Mouse (Mus musculus) C2C12 (cell line): ENCODE data around the gene Rbbp7. TPM values are rescaled to one million over a fixed set of nuclear protein-coding genes. Genes with fewer than 3 reads are reported as not detected.
"Not testable (repeated sequence)": the region's sequence is repeated elsewhere in the genome, so short reads cannot be mapped to it uniquely, and the experiment has no call there.

Experiments
- H3K27me3 ChIP-seq: one replicate; pipeline ENCODE4 v1.6.1; 2011; ENCODE audit not compliant: control insufficient read depth, insufficient read depth, insufficient read length
- H3K36me3 ChIP-seq: one replicate; pipeline ENCODE4 v1.6.1; 2011; ENCODE audit not compliant: control insufficient read depth, insufficient read depth
- H3K4me3 ChIP-seq: one replicate; pipeline ENCODE4 v1.5.1; 2011; ENCODE audit warnings: mild to moderate bottlenecking, control low read depth; ENCODE audit not compliant: poor library complexity, insufficient read depth, severe bottlenecking
- H3K79me2 ChIP-seq: one replicate; pipeline ENCODE4 v1.6.1; 2011; ENCODE audit not compliant: control insufficient read depth, insufficient read depth
- H3K79me3 ChIP-seq: one replicate; pipeline ENCODE4 v1.6.1; 2011; ENCODE audit warnings: low read depth, control low read depth
- H3ac ChIP-seq: one replicate; pipeline ENCODE3; 2011; ENCODE audit warnings: low read depth; ENCODE audit not compliant: control insufficient read depth, insufficient read length
- CEBPB ChIP-seq: IDR thresholded peaks from one replicate; pipeline ENCODE4 v1.6.1; 2011; ENCODE audit warnings: low read depth, mild to moderate bottlenecking, control low read depth, moderate library complexity
- CTCF ChIP-seq: IDR thresholded peaks from one replicate; pipeline ENCODE4 v1.5.1; 2011; ENCODE audit not compliant: control insufficient read depth, insufficient read depth, insufficient read length
- FOSL1 ChIP-seq: IDR thresholded peaks from one replicate; pipeline ENCODE4 v1.8.0; 2011; ENCODE audit warnings: mild to moderate bottlenecking, low read length; ENCODE audit not compliant: poor library complexity, insufficient read depth, severe bottlenecking
- MAX ChIP-seq: IDR thresholded peaks from one replicate; pipeline ENCODE4 v1.6.1; 2011; ENCODE audit warnings: mild to moderate bottlenecking, control low read depth
- MYOD1 ChIP-seq: IDR thresholded peaks from one replicate; pipeline ENCODE4 v1.6.1; 2011; ENCODE audit warnings: low read depth; ENCODE audit not compliant: control insufficient read depth, insufficient read length
- MYOG ChIP-seq: IDR thresholded peaks from one replicate; pipeline ENCODE4 v1.6.1; 2011; ENCODE audit not compliant: control insufficient read depth, insufficient read length; ENCODE audit errors: extremely low read depth
- USF1 ChIP-seq: IDR thresholded peaks from one replicate; pipeline ENCODE4 v1.6.1; 2011; ENCODE audit warnings: low read depth, mild to moderate bottlenecking, control low read depth, moderate library complexity
- polyA plus RNA-seq: library from polyadenylated mRNA; unstranded; fragments of >200 nt; fragmentation: generic; extraction: Trizol; gene quantifications from one replicate; pipeline ENCODE4 v1.2.1, GENCODE M21; 2012; ENCODE audit warnings: missing spikeins

Rbbp7 gene
- polyA plus RNA-seq, 1 experiment, result 176 TPM

DNA sequence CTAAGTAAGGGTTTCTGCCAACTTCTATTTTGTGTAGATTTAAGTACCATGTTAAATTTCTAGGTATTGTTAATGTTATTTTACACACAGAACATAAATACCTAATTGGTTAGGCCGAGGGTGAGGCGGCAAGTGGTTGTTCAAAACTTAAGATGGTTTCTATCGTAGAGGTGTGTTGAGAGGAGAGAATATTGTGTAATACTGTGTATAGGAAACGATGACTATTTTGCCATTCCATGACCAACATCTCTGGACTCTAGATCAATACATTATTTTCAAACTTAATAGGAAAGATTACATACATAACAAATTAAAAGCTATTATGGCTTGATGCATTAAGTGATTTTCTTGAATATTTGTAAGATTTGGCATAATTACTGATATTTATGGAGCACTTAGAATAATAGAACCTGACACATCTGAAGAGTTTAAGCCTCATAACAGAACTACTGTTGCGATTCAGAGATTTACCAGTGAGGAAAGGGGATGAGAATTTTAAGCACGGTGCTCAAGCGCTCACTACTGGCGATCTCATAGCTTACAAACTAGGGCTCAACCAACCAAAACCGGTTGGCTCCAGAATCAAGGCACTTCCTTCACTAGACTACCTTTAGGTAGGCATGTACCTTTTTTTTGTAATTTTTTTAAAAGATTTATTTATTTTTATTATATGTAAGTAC lies 1.7 kb downstream of the Rbbp7 start:
- H3K27me3 ChIP-seq, result no peaks in the 10 kb centered on the region
- peaks cover 53% of the 10 kb centered on the region for H3K79me3 ChIP-seq
- peaks cover 60% of the 10 kb centered on the region for H3K79me2 ChIP-seq
- H3K4me3 ChIP-seq, result peak overlapping the region; percentile 59
- TF ChIP-seq FOSL1 (no peak), MAX (no peak)
- no peak overlapping the region for H3ac ChIP-seq
- H3K36me3 ChIP-seq, result peaks cover 18% of the 10 kb centered on the region

DNA sequence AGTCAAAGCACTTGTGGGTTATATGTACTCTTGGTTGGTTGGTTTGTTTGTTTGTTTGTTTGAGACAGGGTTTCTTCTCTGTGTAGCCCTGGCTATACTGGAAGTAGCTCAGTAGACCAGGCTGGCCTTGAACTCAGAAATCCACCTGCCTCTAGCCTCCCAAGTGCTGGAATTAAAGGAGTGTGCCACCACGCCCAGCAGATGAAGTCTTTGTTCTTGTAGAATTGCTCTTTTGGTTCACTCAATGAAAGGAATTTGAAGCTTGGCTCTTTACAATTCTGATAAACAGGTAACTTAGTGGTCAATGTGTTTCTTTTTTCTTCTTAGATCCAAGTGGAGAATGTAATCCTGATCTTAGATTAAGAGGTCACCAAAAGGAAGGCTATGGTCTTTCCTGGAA lies 10.5 kb downstream of the Rbbp7 start:
- H3ac ChIP-seq, result no peak overlapping the region
- H3K79me2 ChIP-seq, result peaks cover 76% of the 10 kb centered on the region
- no peaks in the 10 kb centered on the region for H3K27me3 ChIP-seq
- TF ChIP-seq CEBPB (no peak), MYOD1 (no peak)
- H3K36me3 ChIP-seq, result peaks cover 60% of the 10 kb centered on the region
- peaks cover 43% of the 10 kb centered on the region for H3K79me3 ChIP-seq
- H3K4me3 ChIP-seq, result no peak overlapping the region

DNA sequence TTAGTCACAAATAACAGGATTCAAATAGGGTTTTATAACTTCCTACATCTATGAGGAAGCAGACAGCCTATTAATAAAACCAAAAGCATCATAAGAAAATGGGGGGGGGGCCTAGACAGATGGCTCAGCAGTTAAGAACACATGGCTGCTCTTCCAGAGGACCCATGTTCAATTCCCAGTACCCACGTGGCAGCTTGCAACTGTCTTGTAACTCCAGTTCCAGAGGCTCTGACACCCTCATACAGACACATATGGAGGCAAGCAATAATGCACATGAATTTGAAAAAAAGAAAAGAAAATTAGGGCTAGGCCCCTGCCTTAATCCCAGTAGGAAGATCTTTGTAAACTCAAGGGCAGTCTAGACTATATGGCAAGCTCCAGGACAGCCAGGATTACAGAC lies 28.2 kb downstream of the Rbbp7 start:
- H3K36me3 ChIP-seq, result peaks cover 41% of the 10 kb centered on the region
- no peak overlapping the region for H3K4me3 ChIP-seq
- H3K27me3 ChIP-seq, result no peaks in the 10 kb centered on the region
- no peaks in the 10 kb centered on the region for H3K79me2 ChIP-seq
- no peaks in the 10 kb centered on the region for H3K79me3 ChIP-seq
- H3ac ChIP-seq, result no peak overlapping the region
- TF ChIP-seq CEBPB, result no peak
- no peak for TF ChIP-seq USF1
- no peak for TF ChIP-seq CTCF
- TF ChIP-seq MYOG, result no peak
- no peak for TF ChIP-seq MAX
- no peak for TF ChIP-seq FOSL1
- TF ChIP-seq MYOD1, result no peak

DNA sequence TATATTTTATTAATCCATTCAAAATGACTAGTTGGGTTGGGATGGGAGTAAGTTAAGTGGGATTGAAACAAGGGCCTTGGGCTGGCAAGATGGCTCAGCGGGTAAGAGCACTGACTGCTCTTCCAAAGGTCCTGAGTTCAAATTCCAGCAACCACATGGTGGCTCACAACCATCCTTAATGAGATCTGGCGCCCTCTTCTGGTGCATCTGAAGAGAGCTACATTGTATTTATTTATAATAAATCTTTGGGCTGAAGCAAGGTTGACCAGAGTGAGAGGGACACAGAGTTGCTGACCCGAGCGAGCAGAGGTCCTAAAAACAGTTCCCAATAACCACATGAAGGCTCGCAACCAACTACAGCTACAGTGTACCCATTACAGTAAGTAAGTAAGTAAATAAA lies 31.2 kb downstream of the Rbbp7 start:
- not testable (repeated sequence) for H3K4me3 ChIP-seq, H3K79me3 ChIP-seq, H3K27me3 ChIP-seq, H3K79me2 ChIP-seq, H3ac ChIP-seq
- peaks cover 24% of the 10 kb centered on the region for H3K36me3 ChIP-seq

DNA sequence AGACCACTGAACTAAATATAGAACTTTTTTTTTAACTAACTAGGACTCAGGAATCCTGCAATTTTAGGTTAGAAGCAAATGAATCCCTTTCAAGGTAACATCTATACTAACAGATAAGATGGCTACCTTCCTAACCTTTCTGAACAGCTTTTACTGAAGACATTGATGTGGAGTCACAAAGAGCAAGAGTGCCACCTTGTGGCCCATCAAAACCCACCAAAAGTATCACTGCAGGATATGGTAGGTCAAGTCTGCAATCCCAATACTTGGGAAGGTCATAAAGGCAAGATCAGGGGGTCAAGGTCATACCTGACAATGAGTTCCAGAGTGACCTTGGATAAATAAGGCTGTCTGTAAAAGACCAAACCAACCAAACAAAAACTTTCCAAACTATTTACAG lies 40.2 kb downstream of the Rbbp7 start:
- Histone ChIP-seq H3K36me3 (no peaks in the 10 kb centered on the region), H3ac (no peak overlapping the region), H3K79me3 (no peaks in the 10 kb centered on the region), H3K4me3 (no peak overlapping the region), H3K79me2 (no peaks in the 10 kb centered on the region), H3K27me3 (no peaks in the 10 kb centered on the region)
- TF ChIP-seq MAX, result no peak
- TF ChIP-seq CEBPB, result no peak
- TF ChIP-seq MYOD1, result no peak
- TF ChIP-seq USF1, result no peak
- no peak for TF ChIP-seq CTCF
- no peak for TF ChIP-seq FOSL1
- TF ChIP-seq MYOG, result no peak

DNA sequence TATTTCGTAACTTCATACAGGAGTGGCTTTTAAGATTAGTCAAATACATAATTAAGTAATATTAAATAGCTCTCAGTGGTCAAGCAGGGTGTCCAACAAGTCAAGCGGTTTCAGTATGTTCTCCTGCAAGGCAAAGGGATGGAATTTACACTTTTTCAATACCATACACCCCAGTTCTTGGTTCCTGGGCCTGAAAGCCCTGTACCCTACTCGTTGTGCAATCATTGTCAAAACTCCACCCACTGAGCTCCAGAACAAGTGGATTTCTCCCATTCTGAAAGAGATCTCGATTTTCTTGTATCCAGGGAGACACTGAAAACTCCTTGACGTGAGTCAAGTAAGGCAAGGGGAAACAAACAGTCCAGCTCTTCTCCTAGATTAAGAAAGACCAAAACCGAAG lies 67.8 kb downstream of the Rbbp7 start:
- no peaks in the 10 kb centered on the region for H3K27me3 ChIP-seq
- peak overlapping the region; percentile 45 for H3K4me3 ChIP-seq
- peaks cover 7% of the 10 kb centered on the region for H3K79me3 ChIP-seq
- peaks cover 30% of the 10 kb centered on the region for H3K79me2 ChIP-seq
- H3ac ChIP-seq, result no peak overlapping the region
- TF ChIP-seq CTCF, result no peak
- peak; percentile 79 for TF ChIP-seq CEBPB
- TF ChIP-seq FOSL1, result no peak
- no peaks in the 10 kb centered on the region for H3K36me3 ChIP-seq

Other genes with a start within 250 kb of the Rbbp7 start
- 0.05 TPM for gene Reps2, start 116.8 kb upstream of the Rbbp7 start, polyA plus RNA-seq
- gene Txlng, start 69.1 kb downstream of the Rbbp7 start, polyA plus RNA-seq, result 1.6 TPM
- 9.4 TPM for gene Syap1, start 128.0 kb downstream of the Rbbp7 start, polyA plus RNA-seq
- gene Ctps2, start 140.8 kb downstream of the Rbbp7 start, polyA plus RNA-seq, result 19.8 TPM
- not detected for gene S100g, start 204.2 kb downstream of the Rbbp7 start, polyA plus RNA-seq